11 mouse cellular contexts compared by ENCODE assay signal in the genomic region with DNA sequence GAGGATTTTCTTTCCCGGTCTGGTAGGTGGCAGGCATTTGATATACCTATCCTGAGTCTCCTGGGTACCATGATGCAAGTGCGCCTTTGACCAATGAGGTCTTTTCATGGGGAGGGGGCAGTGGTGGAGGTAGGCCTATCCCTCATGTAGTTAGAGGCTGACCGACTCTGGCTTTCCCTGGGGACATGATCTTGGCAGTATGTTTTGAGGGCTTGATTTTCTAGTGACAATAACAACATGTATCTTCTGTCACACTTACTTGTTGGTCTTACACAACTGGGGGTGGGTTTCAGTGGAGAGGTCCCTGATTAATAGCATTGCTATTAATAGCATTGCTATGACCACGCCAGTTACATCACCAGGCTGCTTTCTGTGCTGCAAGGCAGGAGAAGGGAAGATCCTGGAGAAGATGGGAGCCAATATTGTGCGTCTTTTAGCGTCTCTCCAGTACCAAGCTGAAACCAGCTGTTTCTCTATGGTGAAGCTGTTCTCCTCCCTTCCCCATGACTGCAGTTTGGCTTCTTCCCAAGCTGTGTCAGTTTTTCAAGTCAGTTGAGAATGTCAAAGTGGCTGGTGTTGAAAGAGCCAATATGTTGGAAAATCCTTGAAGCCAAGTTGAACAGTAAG.
DNase-seq lines count a peak whose midpoint lies in the region; ATAC-seq and TF ChIP-seq lines count a peak whose summit lies in the region.
"Had no signal": no experiment of that assay in that cellular context is flagged by ENCODE, and none has a peak within 500 bp of the region (broad histone marks: within the 10 kb centered on the region; RNA-seq: fewer than 3 reads in every experiment).

No protein-coding gene starts in this region.

- H3K9me3 ChIP-seq in lung, postnatal 0 days (ENCODE audit: low read length), result no peaks in the 10 kb centered on the region
- H3K9me3 ChIP-seq: neural tube, embryonic 12.5 days had no signal

- peaks cover 9% of the 10 kb centered on the region; the same call in 1 of the 2 replicates for H3K4me1 ChIP-seq in lung, postnatal 0 days (ENCODE audit: insufficient read depth, low read depth, low read length)

- ATAC-seq in lung, postnatal 0 days, result peak; percentile 89
- ATAC-seq: activated CD4-positive, CD25-positive, alpha-beta regulatory T cell, adult 4 months had no signal

- WGBS in lung, postnatal 0 days, result 64% methylated on average over 6 of the region's 6 CpGs

- intact Hi-C loops in heart, postnatal 36 days (cut with DNase I), result loop anchor here (5.0 kb wide), 1 partner anchor 37 kb away; no protein-coding TSS in a partner anchor
- intact Hi-C loops in left cerebral cortex, postnatal 4 days (cut with DNase I), result no loop called here

- no peak for TF ChIP-seq CTCF in lung, postnatal 0 days (IDR thresholded peaks at IDR 0.05)

- no peak overlapping the region for H3K4me2 ChIP-seq in lung, postnatal 0 days (replicated peaks; ENCODE audit: low read depth, low read length)
- H3K4me2 ChIP-seq: neural tube, embryonic 12.5 days had no signal

- H3K4me3 ChIP-seq in lung, postnatal 0 days (ENCODE audit: low read depth, low read length), result no peak overlapping the region
- H3K4me3 ChIP-seq: neural tube, embryonic 12.5 days had no signal

- no peaks in the 10 kb centered on the region for H3K27me3 ChIP-seq in lung, postnatal 0 days (replicated peaks; ENCODE audit: insufficient read depth, low read length)
- H3K27me3 ChIP-seq: neural tube, embryonic 12.5 days had no signal

- no peaks in the 10 kb centered on the region for H3K36me3 ChIP-seq in lung, postnatal 0 days (ENCODE audit: insufficient read depth, low read length)
- H3K36me3 ChIP-seq: neural tube, embryonic 12.5 days had no signal

- TF ChIP-seq EP300 in lung, postnatal 0 days (IDR thresholded peaks at IDR 0.05), result peak; percentile 79

- H3K9ac ChIP-seq in lung, postnatal 0 days (replicated peaks; ENCODE audit: low read depth), result no peak overlapping the region
- H3K9ac ChIP-seq: neural tube, embryonic 12.5 days had no signal

- no peak overlapping the region for H3K27ac ChIP-seq in lung, postnatal 0 days (ENCODE audit: low read length)

- peak; percentile 54 to 59 for DNase-seq in heart, adult 9 months (ENCODE audit: low spot score in 2 of 2)
- no peak for DNase-seq in heart, postnatal 36 days
- DNase-seq in NIH3T3 (ENCODE audit: low read depth), result peak; percentile 73
- DNase-seq in brain, adult 2 months (ENCODE audit: low read depth, low spot score), result peak; percentile 63
- DNase-seq in lung, postnatal 0 days (ENCODE audit: low spot score), result peak; percentile 95
- DNase-seq in spleen, postnatal 14 days (ENCODE audit: low spot score in 2 of 2), result no peak
- DNase-seq in left cerebral cortex, postnatal 4 days, result no peak
- DNase-seq: cerebellum, postnatal 25 days; thymus, adult 2 months had no signal

Comparison
In these comparisons a context has a peak if more than half of its experiments do, and no peak if none do; other contexts are left out.
1. DNase-seq: peak in heart, adult 9 months (2 of 2), NIH3T3 (single experiment), brain, adult 2 months (single experiment) and lung, postnatal 0 days (single experiment); none in heart, postnatal 36 days (0 of 2), spleen, postnatal 14 days (0 of 2) and left cerebral cortex, postnatal 4 days (single experiment).